Comparison of ENCODE assay signal across 14 mouse cellular contexts in the genomic region with DNA sequence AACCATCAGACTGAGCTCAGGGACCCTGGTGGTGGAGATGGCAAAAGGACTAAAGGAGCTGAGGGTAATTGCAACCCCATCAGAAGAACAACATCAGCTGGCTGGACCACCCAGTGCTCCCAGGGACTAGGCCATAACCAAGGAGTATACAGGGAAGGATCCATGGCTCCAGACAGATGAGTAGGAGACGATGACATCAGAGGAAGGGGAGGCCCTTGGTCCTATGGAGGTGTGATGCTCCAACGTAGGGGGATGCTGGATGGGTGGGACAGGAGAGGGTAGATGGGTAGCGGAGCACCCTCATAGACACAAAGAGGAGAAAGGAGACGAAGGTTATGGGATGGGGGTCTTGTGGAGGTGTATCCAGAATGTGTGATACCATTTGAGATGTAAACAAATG. TPM values are rescaled to one million over a fixed set of nuclear protein-coding genes. Genes with fewer than 3 reads are reported as not detected.
DNase-seq lines count a peak whose midpoint lies in the region; ATAC-seq and TF ChIP-seq lines count a peak whose summit lies in the region.
"Not testable (repeated sequence)": the region's sequence is repeated elsewhere in the genome, so short reads cannot be mapped to it uniquely, and the experiment has no call there.
"Had no signal": no experiment of that assay in that cellular context is flagged by ENCODE, and none has a peak within 500 bp of the region (broad histone marks: within the 10 kb centered on the region; RNA-seq: fewer than 3 reads in every experiment).

No protein-coding gene starts in this region.

- H3K27me3 ChIP-seq in embryonic facial prominence, embryonic 12.5 days; forebrain, embryonic 15.5 days; hindbrain, embryonic 11.5 days (ENCODE audit: control insufficient read depth, insufficient read depth, low read length); intestine, embryonic 16.5 days (replicated peaks; ENCODE audit: control insufficient read depth, insufficient read depth, low read length); liver, embryonic 13.5 days; lung, postnatal 0 days (replicated peaks; ENCODE audit: insufficient read depth, low read length); neural tube, embryonic 12.5 days (replicated peaks): not testable (repeated sequence)

- not testable (repeated sequence) for DNase-seq in hindbrain, embryonic 11.5 days (ENCODE audit: low spot score); liver, embryonic 13.5 days; lung, postnatal 0 days (ENCODE audit: low spot score)

- not testable (repeated sequence) for H3K36me3 ChIP-seq in embryonic facial prominence, embryonic 12.5 days; forebrain, embryonic 15.5 days; hindbrain, embryonic 11.5 days (ENCODE audit: control insufficient read depth, insufficient read depth, low read length); intestine, embryonic 16.5 days (ENCODE audit: control insufficient read depth, insufficient read depth, low read length); liver, embryonic 13.5 days; lung, postnatal 0 days (ENCODE audit: insufficient read depth, low read length); neural tube, embryonic 12.5 days

- 77% methylated on average over 4 of the region's 4 CpGs for whole genome bisulfite sequencing in embryonic facial prominence, embryonic 12.5 days
- WGBS in forebrain, embryonic 15.5 days, result 77% methylated on average over 4 of the region's 4 CpGs
- 80% methylated on average over 4 of the region's 4 CpGs for WGBS in hindbrain, embryonic 11.5 days
- 75% methylated on average over 4 of the region's 4 CpGs for WGBS in intestine, embryonic 16.5 days
- WGBS in liver, embryonic 13.5 days (ENCODE audit: insufficient replicate concordance), result 49% methylated on average over 4 of the region's 4 CpGs
- WGBS in lung, postnatal 0 days, result 68% methylated on average over 4 of the region's 4 CpGs
- 80% methylated on average over 4 of the region's 4 CpGs for WGBS in neural tube, embryonic 12.5 days

- TF ChIP-seq EP300 in lung, postnatal 0 days (IDR thresholded peaks at IDR 0.05), result not testable (repeated sequence)

- peak; percentile 74 for ATAC-seq in embryonic facial prominence, embryonic 12.5 days (ENCODE audit: insufficient number of reproducible peaks, insufficient read depth, low FRiP score, low TSS enrichment)
- ATAC-seq in forebrain, embryonic 15.5 days (replicated peaks), result peak; percentile 48; the same call in 1 of the 2 replicates
- ATAC-seq in hindbrain, embryonic 11.5 days (ENCODE audit: low FRiP score), result peak; percentile 39
- ATAC-seq in intestine, embryonic 16.5 days, result peak; percentile 48; the same call in 1 of the 2 replicates
- ATAC-seq in liver, embryonic 13.5 days (ENCODE audit: low read depth), result 0 out of 2 replicates have a peak, but pooled peaks have one; percentile 26
- peak; percentile 27; the same call in 1 of the 2 replicates for ATAC-seq in lung, postnatal 0 days
- peak; percentile 62; the same call in 1 of the 2 replicates for ATAC-seq in neural tube, embryonic 12.5 days (ENCODE audit: low FRiP score, low read depth)

- TF ChIP-seq CTCF in lung, postnatal 0 days (IDR thresholded peaks at IDR 0.05), result not testable (repeated sequence)

- peaks cover 34% of the 10 kb centered on the region for H3K9me3 ChIP-seq in embryonic facial prominence, embryonic 12.5 days
- peaks cover 41% of the 10 kb centered on the region for H3K9me3 ChIP-seq in forebrain, embryonic 15.5 days
- H3K9me3 ChIP-seq in hindbrain, embryonic 11.5 days (ENCODE audit: control insufficient read depth, low read length); intestine, embryonic 16.5 days (ENCODE audit: control insufficient read depth, low read length); lung, postnatal 0 days (ENCODE audit: low read length): not testable (repeated sequence)
- peaks cover 23% of the 10 kb centered on the region for H3K9me3 ChIP-seq in liver, embryonic 13.5 days (replicated peaks)
- peaks cover 42% of the 10 kb centered on the region for H3K9me3 ChIP-seq in neural tube, embryonic 12.5 days

- H3K9ac ChIP-seq in embryonic facial prominence, embryonic 12.5 days; forebrain, embryonic 15.5 days (replicated peaks); hindbrain, embryonic 11.5 days (ENCODE audit: low read depth, low read length); intestine, embryonic 16.5 days (ENCODE audit: low read depth, low read length); liver, embryonic 13.5 days; lung, postnatal 0 days (replicated peaks; ENCODE audit: low read depth); neural tube, embryonic 12.5 days: not testable (repeated sequence)

- not testable (repeated sequence) for H3K27ac ChIP-seq in embryonic facial prominence, embryonic 12.5 days; forebrain, embryonic 15.5 days (replicated peaks); hindbrain, embryonic 11.5 days (ENCODE audit: low read depth, low read length); intestine, embryonic 16.5 days (ENCODE audit: low read length); liver, embryonic 13.5 days; lung, postnatal 0 days (ENCODE audit: low read length); neural tube, embryonic 12.5 days

- H3K4me1 ChIP-seq in embryonic facial prominence, embryonic 12.5 days; forebrain, embryonic 15.5 days; hindbrain, embryonic 11.5 days (replicated peaks; ENCODE audit: control insufficient read depth, insufficient read depth, low read length); intestine, embryonic 16.5 days (ENCODE audit: control insufficient read depth, insufficient read depth, low read length); liver, embryonic 13.5 days (replicated peaks); lung, postnatal 0 days (ENCODE audit: insufficient read depth, low read depth, low read length); neural tube, embryonic 12.5 days: not testable (repeated sequence)

- not testable (repeated sequence) for H3K4me2 ChIP-seq in embryonic facial prominence, embryonic 12.5 days (replicated peaks); forebrain, embryonic 15.5 days (replicated peaks); hindbrain, embryonic 11.5 days (replicated peaks; ENCODE audit: low read depth, low read length); intestine, embryonic 16.5 days (ENCODE audit: low read depth, low read length); liver, embryonic 13.5 days; lung, postnatal 0 days (replicated peaks; ENCODE audit: low read depth, low read length); neural tube, embryonic 12.5 days (replicated peaks)

- not testable (repeated sequence) for H3K4me3 ChIP-seq in embryonic facial prominence, embryonic 12.5 days; forebrain, embryonic 15.5 days; hindbrain, embryonic 11.5 days (ENCODE audit: low read depth, low read length); intestine, embryonic 16.5 days (ENCODE audit: low read length); liver, embryonic 13.5 days (replicated peaks); lung, postnatal 0 days (ENCODE audit: low read depth, low read length); neural tube, embryonic 12.5 days

RNA-seq across cellular contexts. Expression of a gene that starts 48.4 kb away (rescaled TPM):
- 0.80 TPM in 1 of 2 replicates, not detected in the other for polyA plus RNA-seq in embryonic facial prominence, embryonic 12.5 days (2016; fragmentation: Nextera tagmentation; extraction: Ambion mirVana)
- not detected in 2 replicates for polyA plus RNA-seq in forebrain, embryonic 15.5 days (2015; fragmentation: Nextera tagmentation; extraction: Ambion mirVana)
- polyA plus RNA-seq in hindbrain, embryonic 11.5 days (2014; fragmentation: Nextera tagmentation; extraction: Ambion mirVana), result 0.42 and 0.62 TPM in 2 replicates
- not detected in 2 replicates for polyA plus RNA-seq in intestine, embryonic 16.5 days (2015; fragmentation: Nextera tagmentation; extraction: Ambion mirVana)
- not detected in 2 replicates for polyA plus RNA-seq in liver, embryonic 13.5 days (2015; fragmentation: Nextera tagmentation; extraction: Ambion mirVana)
- polyA plus RNA-seq in lung, postnatal 0 days (2015; fragmentation: Nextera tagmentation; extraction: Ambion mirVana), result not detected in 2 replicates
- not detected in 2 replicates for polyA plus RNA-seq in neural tube, embryonic 12.5 days (2016; fragmentation: Nextera tagmentation; extraction: Ambion mirVana)
- polyA plus RNA-seq: adrenal gland, adult 2 months; erythroblast, embryonic 14.5 days; kidney, postnatal 0 days; liver, adult 2 months; macrophage; midbrain, embryonic 16.5 days; neural tube, embryonic 11.5 days had no signal
